Mouse (Mus musculus): ENCODE results near the gene Nckap5. TPM values are rescaled to one million over a fixed set of nuclear protein-coding genes. Genes with fewer than 3 reads are reported as not detected.

Nckap5 gene
- 4.8 and 5.2 TPM in 2 replicates for polyA plus RNA-seq (2015; fragmentation: Nextera tagmentation; extraction: Ambion mirVana)

DNA sequence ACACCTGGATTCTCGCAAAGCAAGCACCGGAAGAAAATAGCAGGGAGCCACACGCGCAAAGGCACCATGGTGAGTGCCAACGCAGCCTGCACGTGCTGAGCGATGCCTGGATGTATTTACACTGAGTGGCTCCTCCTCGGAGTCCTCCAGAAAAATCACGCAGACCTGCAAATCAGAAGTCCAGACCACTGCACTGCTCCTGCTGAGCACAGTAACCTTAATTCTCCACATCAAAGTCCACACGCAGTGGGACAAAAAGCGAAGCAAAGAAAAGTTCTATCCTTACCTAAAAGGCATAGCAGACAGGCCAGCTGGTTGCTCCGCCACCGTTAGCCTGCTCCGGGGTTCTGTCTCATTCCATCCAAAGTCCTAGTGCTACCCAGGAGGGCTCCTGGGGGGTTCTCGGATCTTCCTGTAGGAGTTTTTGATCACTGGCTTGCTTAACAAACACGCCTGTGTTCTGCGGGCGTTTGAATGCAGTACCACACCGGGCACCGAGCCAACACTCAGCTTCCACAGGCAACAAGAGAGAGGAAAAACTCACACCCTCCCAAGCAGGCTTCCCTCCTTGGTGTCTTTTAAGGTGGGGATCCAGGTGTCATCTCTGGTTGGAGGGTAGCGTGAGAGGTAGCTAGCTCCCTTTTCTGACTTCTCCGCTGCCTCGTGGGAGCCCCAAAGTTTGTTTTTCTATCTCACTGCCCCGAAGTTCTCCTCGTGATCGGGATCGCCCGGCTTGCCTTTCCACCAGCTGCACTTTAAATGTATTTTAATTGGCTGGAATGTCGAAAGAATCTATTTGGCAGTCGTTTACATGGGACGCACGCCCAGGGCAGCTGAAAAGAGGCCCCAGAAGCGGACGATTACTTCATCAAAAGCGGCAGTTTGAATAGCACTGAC is at the start of gene Nckap5:
TSS of gene Nckap5 (minus strand) at position 769 of the 897 bp plus-strand sequence.
- Histone ChIP-seq H3K4me2 (peak within 1 kb of the TSS; percentile 76), H3K27ac (peak within 1 kb of the TSS; percentile 45; the same call in 1 of the 2 replicates), H3K9me3 (no peaks in the 10 kb centered on the region), H3K36me3 (no peaks in the 10 kb centered on the region), H3K27me3 (replicated peaks) (peaks cover 2% of the 10 kb centered on the region; the same call in 1 of the 2 replicates), H3K4me1 (peaks cover 3% of the 10 kb centered on the region; the same call in 1 of the 2 replicates), H3K9ac (no peak within 1 kb of the TSS; the same call in 1 of the 2 replicates), H3K4me3 (replicated peaks) (peak within 1 kb of the TSS; percentile 42)
- ATAC-seq (ENCODE audit: insufficient read depth, low FRiP score, low read depth): peak; percentile 61; the same call in 1 of the 2 replicates
- 1% methylated on average over 35 of the region's 35 CpGs for WGBS

DNA sequence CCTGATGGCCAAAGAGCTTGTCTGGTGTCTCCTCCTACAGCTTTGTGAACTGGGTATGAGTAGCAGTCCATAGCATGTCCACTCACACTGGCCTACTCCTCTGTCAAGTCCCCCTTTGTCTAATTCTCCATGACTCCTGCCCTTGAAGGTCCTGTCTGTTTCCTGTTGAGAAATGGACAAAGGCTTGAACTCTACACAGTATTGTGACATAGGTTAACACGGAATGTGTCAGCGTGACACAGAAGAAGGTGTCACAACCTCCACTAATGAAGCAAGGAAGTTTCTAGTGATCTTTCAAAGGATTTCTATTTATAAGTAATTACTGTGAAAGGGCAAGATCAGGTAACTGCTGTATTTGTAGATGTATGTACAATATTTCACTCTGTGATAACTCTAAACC is 46.9 kb upstream of the Nckap5 start:
- WGBS: 91% methylated on average over 2 of the region's 2 CpGs
- Histone ChIP-seq H3K9ac (no peak overlapping the region), H3K36me3 (no peaks in the 10 kb centered on the region), H3K4me3 (replicated peaks) (no peak overlapping the region), H3K27me3 (replicated peaks) (no peaks in the 10 kb centered on the region), H3K4me1 (no peaks in the 10 kb centered on the region), H3K27ac (no peak overlapping the region), H3K4me2 (no peak overlapping the region), H3K9me3 (no peaks in the 10 kb centered on the region)
- no peak for ATAC-seq (ENCODE audit: insufficient read depth, low FRiP score, low read depth)

DNA sequence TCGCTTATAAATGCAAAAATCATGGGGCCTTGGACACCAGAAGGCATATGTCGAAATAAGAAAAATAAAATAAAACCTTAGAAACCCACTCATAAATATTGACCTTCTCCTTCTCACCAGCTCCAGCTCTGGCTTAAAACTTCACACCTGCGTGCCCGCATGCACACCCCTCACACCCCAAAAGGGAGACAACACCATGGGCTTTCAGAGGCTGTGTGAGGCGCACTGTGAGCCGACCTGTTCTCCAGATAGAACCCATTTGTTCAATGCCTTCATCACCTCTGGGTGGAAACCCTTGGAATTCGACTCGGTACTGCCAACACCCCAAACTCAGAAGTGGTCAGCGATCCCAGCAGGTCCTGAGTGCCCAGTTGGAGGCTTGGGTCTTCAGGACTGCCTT is 37.8 kb upstream of the Nckap5 start:
- Histone ChIP-seq H3K4me2 (no peak overlapping the region), H3K4me3 (replicated peaks) (no peak overlapping the region), H3K36me3 (no peaks in the 10 kb centered on the region), H3K4me1 (no peaks in the 10 kb centered on the region), H3K27ac (no peak overlapping the region), H3K9ac (no peak overlapping the region), H3K9me3 (no peaks in the 10 kb centered on the region), H3K27me3 (replicated peaks) (no peaks in the 10 kb centered on the region)
- ATAC-seq (ENCODE audit: insufficient read depth, low FRiP score, low read depth): no peak
- 78% methylated on average over 9 of the region's 9 CpGs for WGBS

DNA sequence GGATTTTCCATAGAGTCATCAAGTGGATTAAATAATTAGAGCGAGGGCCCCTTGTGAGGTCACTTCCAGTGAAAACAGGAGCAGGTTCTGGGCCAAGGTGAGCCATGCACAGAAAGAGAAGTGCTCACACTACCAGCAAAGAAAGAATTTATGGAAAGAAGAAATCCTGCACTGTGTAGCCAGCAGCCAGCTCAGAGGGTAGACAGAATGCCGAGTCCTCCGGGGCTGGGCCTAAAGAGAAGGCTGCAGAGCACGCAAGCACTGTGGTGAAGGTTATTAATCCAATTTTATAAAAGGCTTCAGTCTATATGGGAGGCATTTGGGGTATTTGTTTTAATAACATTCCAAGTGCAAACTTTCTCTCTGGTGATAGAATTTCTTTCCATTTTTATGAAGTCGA is 37.3 kb upstream of the Nckap5 start:
- 86% methylated on average over 5 of the region's 5 CpGs for WGBS
- H3K27ac ChIP-seq: no peak overlapping the region

DNA sequence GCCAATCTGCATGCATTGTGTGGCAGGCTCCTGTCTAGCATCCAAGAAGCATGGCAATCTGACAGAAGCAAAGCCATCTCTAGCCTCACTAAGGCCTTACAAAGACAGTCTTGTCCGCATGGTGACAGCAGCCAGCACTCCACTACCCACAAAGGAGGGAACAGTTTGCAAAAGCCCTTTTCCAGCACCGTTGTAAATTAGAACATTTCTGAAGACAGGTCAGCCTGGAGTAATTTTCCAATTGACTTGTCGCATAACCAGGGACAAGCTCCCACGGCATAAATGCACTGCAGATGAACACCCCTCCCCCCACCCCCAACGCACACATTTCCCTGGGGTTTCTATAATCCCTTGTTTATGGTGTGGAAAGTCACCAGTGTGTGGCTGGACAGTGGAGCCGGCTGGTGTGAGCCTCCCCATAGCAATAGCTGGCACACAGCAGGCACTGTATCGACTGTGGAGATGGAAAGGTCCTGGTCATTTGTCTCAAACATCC is 35.0 kb upstream of the Nckap5 start:
- no peak overlapping the region for H3K9ac ChIP-seq
- H3K4me1 ChIP-seq: no peaks in the 10 kb centered on the region
- no peaks in the 10 kb centered on the region for H3K27me3 ChIP-seq (replicated peaks)
- ATAC-seq (ENCODE audit: insufficient read depth, low FRiP score, low read depth): no peak
- H3K9me3 ChIP-seq: no peaks in the 10 kb centered on the region
- H3K4me2 ChIP-seq: no peak overlapping the region
- H3K27ac ChIP-seq: no peak overlapping the region
- H3K4me3 ChIP-seq (replicated peaks): no peak overlapping the region
- WGBS: 59% methylated on average over 7 of the region's 7 CpGs
- no peaks in the 10 kb centered on the region for H3K36me3 ChIP-seq

More for the DNA sequence above, 37.3 kb upstream of the Nckap5 start:
- Histone ChIP-seq H3K27me3 (replicated peaks) (no peaks in the 10 kb centered on the region), H3K4me1 (no peaks in the 10 kb centered on the region), H3K4me2 (no peak overlapping the region), H3K9me3 (no peaks in the 10 kb centered on the region), H3K9ac (no peak overlapping the region), H3K4me3 (replicated peaks) (no peak overlapping the region), H3K36me3 (no peaks in the 10 kb centered on the region)
- no peak for ATAC-seq (ENCODE audit: insufficient read depth, low FRiP score, low read depth)

DNA sequence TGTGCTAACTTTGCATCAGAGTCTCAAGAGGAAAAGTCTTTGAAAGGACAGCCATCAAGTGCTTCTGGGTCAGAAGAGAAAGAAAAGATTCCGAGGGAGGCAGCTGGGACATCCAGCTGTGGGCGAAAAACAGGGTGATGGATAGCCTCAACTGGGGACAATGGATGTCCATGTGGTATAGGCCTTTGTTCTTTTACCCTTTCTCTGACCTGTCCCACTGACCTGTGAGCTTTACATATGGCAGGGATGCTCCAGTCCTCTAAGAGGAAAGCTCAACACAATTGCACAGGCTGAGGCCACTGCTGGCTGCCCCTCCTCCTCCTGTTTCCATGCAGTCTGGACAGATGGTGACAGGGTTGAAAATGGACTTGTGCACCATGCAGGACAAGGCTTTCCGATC is 31.2 kb upstream of the Nckap5 start:
- H3K27me3 ChIP-seq (replicated peaks): no peaks in the 10 kb centered on the region
- no peak overlapping the region for H3K9ac ChIP-seq
- H3K4me1 ChIP-seq: no peaks in the 10 kb centered on the region
- no peak overlapping the region for H3K4me3 ChIP-seq (replicated peaks)
- no peaks in the 10 kb centered on the region for H3K9me3 ChIP-seq
- WGBS: 63% methylated on average over 3 of the region's 3 CpGs
- no peak overlapping the region for H3K4me2 ChIP-seq
- no peak for ATAC-seq (ENCODE audit: insufficient read depth, low FRiP score, low read depth)
- H3K27ac ChIP-seq: no peak overlapping the region
- H3K36me3 ChIP-seq: no peaks in the 10 kb centered on the region

DNA sequence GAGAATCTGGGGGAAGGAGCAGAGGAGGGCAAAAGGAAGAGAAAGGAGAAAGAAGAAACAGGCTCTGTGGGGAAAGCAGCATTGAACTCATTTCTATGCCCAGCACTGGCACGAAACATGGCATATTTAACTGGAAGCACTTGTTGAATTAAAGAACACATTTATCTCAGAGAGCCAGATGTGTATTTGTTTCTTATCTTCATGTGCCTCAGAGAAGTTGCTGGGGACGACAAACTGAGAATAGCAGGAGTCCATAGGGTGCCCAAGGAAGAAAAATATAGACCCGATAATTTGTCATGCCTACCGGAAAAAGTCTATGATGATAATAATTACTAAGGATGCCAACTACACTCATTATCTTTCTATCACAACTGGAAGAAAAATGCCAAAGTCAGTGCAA is 29.9 kb upstream of the Nckap5 start:
- Histone ChIP-seq H3K27ac (no peak overlapping the region), H3K4me3 (replicated peaks) (no peak overlapping the region), H3K36me3 (no peaks in the 10 kb centered on the region), H3K4me1 (no peaks in the 10 kb centered on the region), H3K27me3 (replicated peaks) (no peaks in the 10 kb centered on the region), H3K4me2 (no peak overlapping the region), H3K9me3 (no peaks in the 10 kb centered on the region), H3K9ac (no peak overlapping the region)
- 82% methylated on average over 4 of the region's 4 CpGs for WGBS
- no peak for ATAC-seq (ENCODE audit: insufficient read depth, low FRiP score, low read depth)

DNA sequence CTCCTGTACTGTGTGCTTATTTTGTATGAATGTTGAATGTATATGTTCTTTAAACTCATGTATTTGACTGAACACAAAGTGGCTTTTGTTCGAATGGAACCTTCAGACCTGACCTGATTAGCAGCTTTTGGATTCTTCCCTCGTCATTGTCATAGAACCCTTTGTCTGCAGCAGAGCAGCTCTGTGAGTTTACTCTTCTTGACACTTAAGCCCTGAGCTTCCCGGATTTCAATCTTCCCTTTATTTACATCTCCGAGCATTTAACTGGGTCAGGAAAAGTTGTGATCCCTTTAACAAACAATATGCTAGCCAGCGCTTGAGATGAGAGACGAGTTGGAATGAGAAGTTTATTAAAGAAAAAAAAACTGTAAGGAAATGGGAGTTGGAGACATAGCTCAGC is 18.9 kb upstream of the Nckap5 start:
- H3K4me2 ChIP-seq: no peak overlapping the region
- no peaks in the 10 kb centered on the region for H3K4me1 ChIP-seq
- H3K4me3 ChIP-seq (replicated peaks): no peak overlapping the region
- H3K36me3 ChIP-seq: no peaks in the 10 kb centered on the region
- no peak overlapping the region for H3K27ac ChIP-seq
- H3K9ac ChIP-seq: no peak overlapping the region
- ATAC-seq (ENCODE audit: insufficient read depth, low FRiP score, low read depth): no peak
- H3K9me3 ChIP-seq: no peaks in the 10 kb centered on the region
- whole genome bisulfite sequencing: 28% methylated on average over 6 of the region's 6 CpGs
- H3K27me3 ChIP-seq (replicated peaks): no peaks in the 10 kb centered on the region

DNA sequence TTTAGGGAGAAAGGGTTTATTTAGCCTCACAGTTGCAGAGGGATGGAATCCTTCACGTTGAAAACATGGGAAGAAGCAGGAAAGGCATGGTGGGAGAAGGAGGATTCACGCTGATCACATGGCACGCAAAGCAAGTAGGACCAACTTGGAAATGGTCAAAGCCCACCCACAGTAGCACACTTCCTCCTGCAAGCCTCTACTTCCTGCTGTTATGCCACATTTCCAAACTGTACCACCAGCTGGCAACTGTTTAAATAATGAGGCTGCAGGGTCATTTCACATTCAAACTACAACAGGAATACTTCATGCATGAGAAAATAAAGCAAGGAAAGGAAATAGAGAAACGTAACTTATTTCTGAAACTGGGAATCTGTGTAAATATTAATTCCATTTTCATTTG is 15.7 kb upstream of the Nckap5 start:
- Histone ChIP-seq H3K9ac (no peak overlapping the region), H3K4me1 (no peaks in the 10 kb centered on the region), H3K9me3 (no peaks in the 10 kb centered on the region), H3K36me3 (no peaks in the 10 kb centered on the region), H3K4me2 (no peak overlapping the region), H3K27ac (no peak overlapping the region), H3K27me3 (replicated peaks) (no peaks in the 10 kb centered on the region), H3K4me3 (replicated peaks) (no peak overlapping the region)
- WGBS: 65% methylated on average over 4 of the region's 4 CpGs
- ATAC-seq (ENCODE audit: insufficient read depth, low FRiP score, low read depth): no peak

DNA sequence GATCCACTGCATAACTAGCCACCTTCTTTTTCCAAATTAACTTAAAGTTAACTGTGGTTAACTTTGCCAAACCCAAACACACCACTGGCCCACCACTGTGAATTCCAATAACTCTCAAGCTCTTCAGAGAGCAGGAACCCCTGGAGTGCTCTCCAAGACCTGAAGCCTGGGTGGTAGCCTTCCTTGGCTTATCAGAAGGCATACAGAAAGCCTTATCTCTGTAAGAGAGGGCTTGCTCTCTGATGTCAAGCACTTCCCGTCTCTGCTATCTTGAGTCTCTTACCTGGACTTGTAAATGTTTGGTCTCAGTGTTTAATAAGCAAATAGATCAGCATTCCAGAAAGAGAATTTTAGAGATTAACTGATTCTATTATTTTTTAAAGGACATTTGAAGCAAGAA is 2.3 kb upstream of the Nckap5 start:
- Histone ChIP-seq H3K4me2 (no peak overlapping the region), H3K36me3 (no peaks in the 10 kb centered on the region), H3K9me3 (no peaks in the 10 kb centered on the region), H3K9ac (no peak overlapping the region), H3K27ac (no peak overlapping the region), H3K4me3 (replicated peaks) (no peak overlapping the region), H3K4me1 (peaks cover 3% of the 10 kb centered on the region; the same call in 1 of the 2 replicates), H3K27me3 (replicated peaks) (peaks cover 2% of the 10 kb centered on the region; the same call in 1 of the 2 replicates)
- WGBS: 55% methylated on average over 1 of the region's 1 CpGs
- ATAC-seq (ENCODE audit: insufficient read depth, low FRiP score, low read depth): 0 out of 2 replicates have a peak, but pooled peaks have one; percentile 45

DNA sequence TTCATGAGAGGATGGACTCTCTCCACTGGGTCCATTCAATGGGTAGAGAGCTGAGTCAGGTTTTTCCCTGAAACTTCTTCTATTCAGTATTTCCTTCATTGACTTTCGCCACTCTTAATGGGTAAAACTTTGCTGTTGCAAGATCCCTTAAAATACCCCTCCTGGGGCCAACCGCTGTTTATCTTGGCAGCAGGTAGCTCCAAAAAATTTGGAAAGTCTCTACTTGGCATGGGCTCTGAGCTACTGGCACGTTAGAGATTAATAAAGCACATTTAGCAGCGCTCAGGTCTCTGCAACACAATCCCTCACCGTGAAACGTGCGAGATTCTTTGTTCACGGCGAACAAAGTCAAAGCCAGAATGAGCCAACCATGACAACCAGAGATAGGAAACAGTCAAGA is 1.6 kb downstream of the Nckap5 start:
- H3K27ac ChIP-seq: no peak overlapping the region
- H3K9me3 ChIP-seq: no peaks in the 10 kb centered on the region
- WGBS: 69% methylated on average over 9 of the region's 9 CpGs
- ATAC-seq (ENCODE audit: insufficient read depth, low FRiP score, low read depth): no peak
- no peak overlapping the region for H3K4me3 ChIP-seq (replicated peaks)
- H3K9ac ChIP-seq: no peak overlapping the region
- peaks cover 3% of the 10 kb centered on the region; the same call in 1 of the 2 replicates for H3K4me1 ChIP-seq
- H3K4me2 ChIP-seq: no peak overlapping the region
- H3K27me3 ChIP-seq (replicated peaks): peaks cover 2% of the 10 kb centered on the region; the same call in 1 of the 2 replicates
- no peaks in the 10 kb centered on the region for H3K36me3 ChIP-seq

DNA sequence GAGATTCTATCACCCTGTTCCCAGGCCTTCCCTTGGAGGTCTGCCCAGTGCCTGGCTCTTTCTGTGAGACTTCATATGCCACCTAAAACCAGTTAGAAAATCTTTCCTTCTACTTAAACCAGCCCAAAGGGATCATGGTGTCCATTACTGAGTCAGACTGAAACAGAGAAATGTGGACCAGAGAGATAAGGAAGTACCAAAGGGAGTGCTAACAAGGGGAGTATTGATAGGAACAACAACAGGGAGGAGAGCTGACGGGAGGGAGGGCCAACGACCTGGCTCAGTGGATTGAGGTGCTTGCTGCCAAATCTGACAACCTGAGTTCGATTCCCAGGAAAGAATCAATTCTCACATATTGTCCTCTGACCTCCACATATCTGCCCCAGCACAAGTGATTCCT is 5.8 kb downstream of the Nckap5 start:
- ATAC-seq (ENCODE audit: insufficient read depth, low FRiP score, low read depth): no peak
- 49% methylated on average over 3 of the region's 3 CpGs for WGBS

More for the DNA sequence above, 5.8 kb downstream of the Nckap5 start:
- no peaks in the 10 kb centered on the region for H3K9me3 ChIP-seq
- no peaks in the 10 kb centered on the region; the same call in 1 of the 2 replicates for H3K27me3 ChIP-seq (replicated peaks)
- H3K4me1 ChIP-seq: no peaks in the 10 kb centered on the region
- H3K36me3 ChIP-seq: no peaks in the 10 kb centered on the region
- H3K27ac ChIP-seq: no peak overlapping the region
- H3K4me2 ChIP-seq: no peak overlapping the region
- no peak overlapping the region for H3K9ac ChIP-seq
- H3K4me3 ChIP-seq (replicated peaks): no peak overlapping the region
